Mouse (Mus musculus): Measurements from ENCODE around the gene Ntf5. TPM values are rescaled to one million over a fixed set of nuclear protein-coding genes. Genes with fewer than 3 reads are reported as not detected.

Gene Ntf5
- polyA plus RNA-seq, 1 experiment from 2014 or later: 3.0 TPM

Small RNA genes lying within 50 kb of the gene (microRNA-seq; reads per million reads assigned to microRNA genes)
- not detected for gene Gm22133 (ENCODE audit: borderline number of aligned reads)

Other genes with a start within 250 kb of the Ntf5 start
- 0.87 and 1.3 TPM in 2 replicates for gene Slc17a7, start 249.7 kb upstream of the Ntf5 start, polyA plus RNA-seq (2014; fragmentation: Nextera tagmentation; extraction: Ambion mirVana)
- gene Gfy, start 234.1 kb upstream of the Ntf5 start, polyA plus RNA-seq (2014; fragmentation: Nextera tagmentation; extraction: Ambion mirVana): 5.8 and 6.1 TPM in 2 replicates
- not detected in 2 replicates for gene Pth2, start 232.7 kb upstream of the Ntf5 start, polyA plus RNA-seq (2014; fragmentation: Nextera tagmentation; extraction: Ambion mirVana)
- 1.5 TPM in 2 replicates for gene Ccdc155, start 208.8 kb upstream of the Ntf5 start, polyA plus RNA-seq (2014; fragmentation: Nextera tagmentation; extraction: Ambion mirVana)
- gene Dkkl1, start 201.5 kb upstream of the Ntf5 start, polyA plus RNA-seq (2014; fragmentation: Nextera tagmentation; extraction: Ambion mirVana): 6.3 and 8.5 TPM in 2 replicates
- 112 and 142 TPM in 2 replicates for gene Tead2, start 197.9 kb upstream of the Ntf5 start, polyA plus RNA-seq (2014; fragmentation: Nextera tagmentation; extraction: Ambion mirVana)
- gene Cd37, start 174.6 kb upstream of the Ntf5 start, polyA plus RNA-seq (2014; fragmentation: Nextera tagmentation; extraction: Ambion mirVana): 2.4 and 4.8 TPM in 2 replicates
- 0.11 and 0.38 TPM in 2 replicates for gene Slc6a16, start 172.6 kb upstream of the Ntf5 start, polyA plus RNA-seq (2014; fragmentation: Nextera tagmentation; extraction: Ambion mirVana)
- gene Slc6a21, start 136.2 kb upstream of the Ntf5 start, polyA plus RNA-seq (2014; fragmentation: Nextera tagmentation; extraction: Ambion mirVana): not detected in 2 replicates
- gene Trpm4, start 79.9 kb upstream of the Ntf5 start, polyA plus RNA-seq (2014; fragmentation: Nextera tagmentation; extraction: Ambion mirVana): 16.6 and 18.2 TPM in 2 replicates
- 11.0 and 15.8 TPM in 2 replicates for gene Hrc, start 78.4 kb upstream of the Ntf5 start, polyA plus RNA-seq (2014; fragmentation: Nextera tagmentation; extraction: Ambion mirVana)
- 4.8 and 6.9 TPM in 2 replicates for gene Ppfia3, start 46.7 kb upstream of the Ntf5 start, polyA plus RNA-seq (2014; fragmentation: Nextera tagmentation; extraction: Ambion mirVana)
- 2.4 TPM in 2 replicates for gene Lin7b, start 43.1 kb upstream of the Ntf5 start, polyA plus RNA-seq (2014; fragmentation: Nextera tagmentation; extraction: Ambion mirVana)
- 56.5 and 61.1 TPM in 2 replicates for gene Snrnp70, start 18.0 kb upstream of the Ntf5 start, polyA plus RNA-seq (2014; fragmentation: Nextera tagmentation; extraction: Ambion mirVana)
- 0.24 TPM in 1 of 2 replicates, not detected in the other for gene Kcna7, start 8.0 kb upstream of the Ntf5 start, polyA plus RNA-seq (2014; fragmentation: Nextera tagmentation; extraction: Ambion mirVana)
- 1.4 TPM in 1 of 2 replicates, not detected in the other for gene Lhb, start 7.1 kb downstream of the Ntf5 start, polyA plus RNA-seq (2014; fragmentation: Nextera tagmentation; extraction: Ambion mirVana)
- gene Gys1, start 21.1 kb downstream of the Ntf5 start, polyA plus RNA-seq (2014; fragmentation: Nextera tagmentation; extraction: Ambion mirVana): 39.3 TPM in 2 replicates
- 123 and 127 TPM in 2 replicates for gene Ruvbl2, start 24.4 kb downstream of the Ntf5 start, polyA plus RNA-seq (2014; fragmentation: Nextera tagmentation; extraction: Ambion mirVana)
- 4,260 and 4,697 TPM in 2 replicates for gene Ftl1, start 46.2 kb downstream of the Ntf5 start, polyA plus RNA-seq (2014; fragmentation: Nextera tagmentation; extraction: Ambion mirVana)
- gene Bax, start 53.2 kb downstream of the Ntf5 start, polyA plus RNA-seq (2014; fragmentation: Nextera tagmentation; extraction: Ambion mirVana): 120 and 132 TPM in 2 replicates
- gene Tulp2, start 68.2 kb downstream of the Ntf5 start, polyA plus RNA-seq (2014; fragmentation: Nextera tagmentation; extraction: Ambion mirVana): 1.2 and 1.5 TPM in 2 replicates
- gene Gm45808, start 73.1 kb downstream of the Ntf5 start, polyA plus RNA-seq (2014; fragmentation: Nextera tagmentation; extraction: Ambion mirVana): not detected in 2 replicates
- 2.5 and 3.2 TPM in 2 replicates for gene Dhdh, start 75.1 kb downstream of the Ntf5 start, polyA plus RNA-seq (2014; fragmentation: Nextera tagmentation; extraction: Ambion mirVana)
- 209 and 236 TPM in 2 replicates for gene Nucb1, start 96.7 kb downstream of the Ntf5 start, polyA plus RNA-seq (2014; fragmentation: Nextera tagmentation; extraction: Ambion mirVana)
- 20.7 and 21.9 TPM in 2 replicates for gene Ppp1r15a, start 112.6 kb downstream of the Ntf5 start, polyA plus RNA-seq (2014; fragmentation: Nextera tagmentation; extraction: Ambion mirVana)
- gene Plekha4, start 112.6 kb downstream of the Ntf5 start, polyA plus RNA-seq (2014; fragmentation: Nextera tagmentation; extraction: Ambion mirVana): 6.8 and 7.3 TPM in 2 replicates
- 0.77 and 1.0 TPM in 2 replicates for gene Hsd17b14, start 141.2 kb downstream of the Ntf5 start, polyA plus RNA-seq (2014; fragmentation: Nextera tagmentation; extraction: Ambion mirVana)
- 50.1 and 51.0 TPM in 2 replicates for gene Bcat2, start 156.5 kb downstream of the Ntf5 start, polyA plus RNA-seq (2014; fragmentation: Nextera tagmentation; extraction: Ambion mirVana)
- gene Fgf21, start 201.8 kb downstream of the Ntf5 start, polyA plus RNA-seq (2014; fragmentation: Nextera tagmentation; extraction: Ambion mirVana): 0.45 and 1.0 TPM in 2 replicates
- 1.3 and 2.1 TPM in 2 replicates for gene Fut1, start 203.6 kb downstream of the Ntf5 start, polyA plus RNA-seq (2014; fragmentation: Nextera tagmentation; extraction: Ambion mirVana)
- 0.19 and 0.30 TPM in 2 replicates for gene Izumo1, start 208.1 kb downstream of the Ntf5 start, polyA plus RNA-seq (2014; fragmentation: Nextera tagmentation; extraction: Ambion mirVana)
- 10.4 and 11.1 TPM in 2 replicates for gene Rasip1, start 213.8 kb downstream of the Ntf5 start, polyA plus RNA-seq (2014; fragmentation: Nextera tagmentation; extraction: Ambion mirVana)
- gene Mamstr, start 226.3 kb downstream of the Ntf5 start, polyA plus RNA-seq (2014; fragmentation: Nextera tagmentation; extraction: Ambion mirVana): 23.3 and 28.8 TPM in 2 replicates